Mouse (Mus musculus) olfactory bulb, adult 2 months (tissue): ENCODE results near the gene Cpeb1. TPM values are rescaled to one million over a fixed set of nuclear protein-coding genes. Genes with fewer than 3 reads are reported as not detected.

Source experiments
- H3K27ac ChIP-seq: fragments of 200-500 bp; 2 replicates; pipeline ENCODE4 v1.5.1; 2012; ENCODE audit warnings: low read depth, low read length; ENCODE audit not compliant: insufficient read depth
- H3K4me1 ChIP-seq: fragments of 200-500 bp; 2 replicates; pipeline ENCODE4 v1.6.1; 2012; ENCODE audit warnings: low read length; ENCODE audit not compliant: control insufficient read depth, insufficient read depth
- H3K4me3 ChIP-seq: fragments of 200-500 bp; 2 replicates; pipeline ENCODE4 v1.5.1; 2012; ENCODE audit warnings: mild to moderate bottlenecking, low read depth, low read length, moderate library complexity; ENCODE audit not compliant: insufficient read depth
- CTCF ChIP-seq: fragments of 200-500 bp; IDR thresholded peaks from 2 replicates; pipeline ENCODE4 v1.5.1; 2012; ENCODE audit warnings: low read depth, mild to moderate bottlenecking, low read length, moderate library complexity; ENCODE audit not compliant: insufficient read depth
- POLR2A ChIP-seq: fragments of 200-500 bp; IDR thresholded peaks from 2 replicates; pipeline ENCODE4 v1.6.1; 2012; ENCODE audit warnings: mild to moderate bottlenecking, low read depth, low read length, moderate library complexity; ENCODE audit not compliant: insufficient read depth
- WGBS: fragments of 180-500 bp; shearing (Covaris S2); methylation state at CpG from one replicate; pipeline ENCODE4 v1.1.7; 2018; 5-methylcytosine and 5-hydroxymethylcytosine counted together
- polyA plus RNA-seq: library from polyadenylated mRNA; stranded (reverse); fragments of >200 nt; gene quantifications from 2 replicates; pipeline ENCODE4 v1.2.4, GENCODE M21; 2012; ENCODE audit warnings: low replicate concordance; ENCODE audit not compliant: missing spikeins, insufficient read depth, insufficient read length

The Cpeb1 gene
- polyA plus RNA-seq, 1 experiment, result not detected

- no peak overlapping the region for H3K27ac ChIP-seq
- H3K4me1 ChIP-seq, result peaks cover 3% of the 10 kb centered on the region
- 60% methylated on average over 6 of the region's 6 CpGs for WGBS
- TF ChIP-seq CTCF (no peak), POLR2A (no peak)
- H3K4me3 ChIP-seq, result no peak overlapping the region
These were observed 135.5 kb downstream of the Cpeb1 start for GRCm38 (mm10) chr7:81319749-81320148.

DNA sequence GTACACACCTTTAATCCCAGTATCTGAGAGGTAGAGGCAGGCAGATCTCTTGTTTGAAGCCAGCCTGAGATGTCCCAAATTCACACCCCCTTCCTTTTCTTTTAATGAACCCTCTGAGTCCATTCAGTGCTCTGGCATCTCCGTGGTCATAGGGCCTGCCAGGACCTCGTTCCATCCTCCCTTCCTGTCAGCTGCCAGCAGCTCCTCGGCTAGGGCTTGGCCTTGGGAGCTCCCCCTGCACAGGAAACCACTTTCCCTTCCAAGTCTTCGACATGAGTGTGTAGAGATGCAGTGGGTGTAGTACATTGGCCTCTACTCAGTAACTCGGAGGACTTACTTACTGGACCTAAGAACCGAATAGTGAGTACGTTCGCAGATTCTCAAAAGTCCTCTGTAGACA lies 139.7 kb downstream of the Cpeb1 start:
- no peak for TF ChIP-seq POLR2A
- no peak for TF ChIP-seq CTCF
- Histone ChIP-seq H3K4me1 (peaks cover 3% of the 10 kb centered on the region), H3K27ac (no peak overlapping the region), H3K4me3 (no peak overlapping the region)
- WGBS, result 68% methylated on average over 8 of the region's 8 CpGs

GRCm38 (mm10) chr7:81311581-81311980 lies 143.7 kb downstream of the Cpeb1 start:
- no peak for TF ChIP-seq CTCF
- no peak for TF ChIP-seq POLR2A
- no peak overlapping the region for H3K27ac ChIP-seq
- H3K4me3 ChIP-seq, result no peak overlapping the region
- H3K4me1 ChIP-seq, result peaks cover 6% of the 10 kb centered on the region

GRCm38 (mm10) chr7:81311130-81311529 lies 144.1 kb downstream of the Cpeb1 start:
- Histone ChIP-seq H3K27ac (no peak overlapping the region), H3K4me3 (no peak overlapping the region), H3K4me1 (peaks cover 6% of the 10 kb centered on the region)
- 94% methylated on average over 1 of the region's 1 CpGs for WGBS
- TF ChIP-seq POLR2A, result no peak
- no peak for TF ChIP-seq CTCF

DNA sequence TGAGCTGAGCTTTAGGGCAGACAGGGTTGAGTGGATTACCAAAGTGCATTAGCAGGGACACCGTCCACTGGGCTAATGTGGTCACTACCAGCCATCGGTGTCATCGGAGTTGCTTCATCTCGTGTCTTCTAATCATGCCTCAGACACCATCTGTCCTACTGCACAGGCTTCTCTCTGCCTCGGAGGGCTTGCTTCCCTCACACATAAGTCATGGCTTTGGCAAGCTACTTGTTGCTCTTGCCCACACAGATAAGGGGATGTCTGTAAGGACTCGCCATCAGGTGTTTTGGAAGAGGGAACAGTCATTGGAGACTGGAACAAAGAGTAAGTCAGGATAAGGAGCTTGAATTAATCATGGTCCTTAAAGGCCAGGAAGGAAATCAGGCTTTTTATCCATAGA lies 146.0 kb downstream of the Cpeb1 start:
- Histone ChIP-seq H3K4me3 (no peak overlapping the region), H3K4me1 (peaks cover 6% of the 10 kb centered on the region), H3K27ac (no peak overlapping the region)
- no peak for TF ChIP-seq POLR2A
- TF ChIP-seq CTCF, result no peak
- 97% methylated on average over 6 of the region's 6 CpGs for WGBS

GRCm38 (mm10) chr7:81307735-81308134 lies 147.5 kb downstream of the Cpeb1 start:
- H3K4me1 ChIP-seq, result peaks cover 9% of the 10 kb centered on the region
- H3K4me3 ChIP-seq, result no peak overlapping the region
- WGBS, result 66% methylated on average over 8 of the region's 8 CpGs
- TF ChIP-seq CTCF (no peak), POLR2A (no peak)
- H3K27ac ChIP-seq, result 0 out of 2 replicates have a peak overlapping the region, but pooled peaks have one; percentile 21

GRCm38 (mm10) chr7:81304675-81305074 lies 150.6 kb downstream of the Cpeb1 start:
- Histone ChIP-seq H3K27ac (no peak overlapping the region), H3K4me1 (peaks cover 18% of the 10 kb centered on the region), H3K4me3 (no peak overlapping the region)
- TF ChIP-seq CTCF (no peak), POLR2A (no peak)
- 96% methylated on average over 5 of the region's 5 CpGs for WGBS

DNA sequence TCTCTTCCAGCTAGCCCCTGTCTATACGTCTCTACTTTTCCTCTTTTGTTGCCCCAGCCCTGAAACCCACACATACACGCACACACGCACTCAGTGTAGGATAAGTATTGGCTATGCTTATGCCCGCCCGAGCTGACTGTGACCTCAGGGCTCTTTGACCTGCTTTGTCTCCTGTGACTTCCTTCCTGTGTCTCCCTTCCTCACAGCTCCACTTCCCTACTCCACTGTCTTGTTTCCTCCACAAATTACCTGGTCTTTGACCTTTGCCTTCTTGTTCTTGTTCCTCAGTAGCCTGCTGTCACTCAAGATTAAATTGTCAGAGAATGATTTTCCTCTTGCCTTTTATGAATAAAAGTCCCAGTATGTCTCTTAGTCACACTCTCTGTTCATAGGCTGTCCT lies 151.2 kb downstream of the Cpeb1 start:
- whole genome bisulfite sequencing, result 89% methylated on average over 5 of the region's 5 CpGs
- Histone ChIP-seq H3K4me3 (no peak overlapping the region), H3K27ac (no peak overlapping the region), H3K4me1 (peaks cover 18% of the 10 kb centered on the region)
- TF ChIP-seq CTCF (no peak), POLR2A (no peak)

DNA sequence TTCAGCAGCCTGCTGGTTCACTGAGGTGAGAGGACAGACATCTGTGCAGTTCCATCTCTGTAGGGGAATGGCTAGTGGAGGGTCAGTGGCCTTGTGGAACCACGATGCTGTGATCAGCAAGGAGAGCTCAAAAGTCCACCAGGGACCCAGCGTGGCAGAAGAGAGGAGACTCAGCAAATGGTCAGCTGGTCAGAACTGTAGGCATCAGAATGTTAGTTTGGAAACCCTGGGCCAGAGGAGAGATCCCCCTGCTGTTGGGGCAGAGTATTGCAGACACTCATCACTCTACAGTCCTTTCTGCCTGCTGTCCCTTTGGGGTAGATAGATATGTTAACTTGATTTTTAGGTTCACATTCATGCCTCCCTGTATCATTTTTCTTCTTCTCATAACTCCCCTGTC lies 151.6 kb downstream of the Cpeb1 start:
- 92% methylated on average over 2 of the region's 2 CpGs for WGBS
- TF ChIP-seq CTCF (no peak), POLR2A (no peak)
- Histone ChIP-seq H3K4me3 (no peak overlapping the region), H3K27ac (no peak overlapping the region), H3K4me1 (peaks cover 18% of the 10 kb centered on the region)

DNA sequence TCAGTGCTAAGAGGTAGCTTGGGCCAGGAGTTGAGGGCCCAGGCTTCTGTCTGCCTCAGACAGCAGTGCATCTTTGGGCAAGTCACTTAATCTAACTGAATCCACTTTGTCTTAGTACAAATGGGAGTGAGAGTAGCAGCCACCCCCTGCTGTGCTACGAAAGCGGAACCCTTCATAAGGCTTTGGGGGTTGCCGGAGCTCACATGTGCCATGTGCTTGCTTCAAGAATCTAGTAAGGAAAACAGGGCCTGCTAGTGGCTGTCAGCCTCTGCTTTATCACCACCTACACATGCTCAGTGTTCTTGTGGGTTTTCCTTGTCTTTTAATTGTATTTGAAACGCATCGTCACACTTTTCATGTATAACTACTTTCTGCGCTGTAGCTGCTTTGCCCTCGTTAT lies 153.9 kb downstream of the Cpeb1 start:
- Histone ChIP-seq H3K27ac (no peak overlapping the region), H3K4me1 (peaks cover 12% of the 10 kb centered on the region), H3K4me3 (no peak overlapping the region)
- WGBS, result 37% methylated on average over 7 of the region's 7 CpGs
- TF ChIP-seq POLR2A, result no peak
